Mouse (Mus musculus) embryo, embryonic 10 days (tissue): Measurements from ENCODE around the gene Aars.
"Not testable (repeated sequence)": the region's sequence is repeated elsewhere in the genome, so short reads cannot be mapped to it uniquely, and the experiment has no call there.

Source experiments
- DNase-seq: peaks from one replicate; pipeline ENCODE4 v3.0.0-alpha.2; 2015; ENCODE audit warnings: low spot score

Gene Aars

GRCm38 (mm10) chr8:111032916-111033315 is at the start of gene Aars:
Aars (plus strand) TSS chr8:111033144.
- DNase-seq = no peak

- DNase-seq = no peak
These were observed 44.9 kb upstream of the Aars start for GRCm38 (mm10) chr8:110987805-110988744.

GRCm38 (mm10) chr8:110990017-110990416 is 42.9 kb upstream of the Aars start:
- DNase-seq = no peak

- DNase-seq = no peak
These were observed 36.1 kb upstream of the Aars start for GRCm38 (mm10) chr8:110996641-110997430.

GRCm38 (mm10) chr8:110997547-110998531 is 35.1 kb upstream of the Aars start, which contains the start of gene Ddx19a:
Ddx19a (minus strand) TSS chr8:110997800.
- peak; percentile 93 for DNase-seq

GRCm38 (mm10) chr8:111010230-111010991 is 22.5 kb upstream of the Aars start:
- DNase-seq = not testable (repeated sequence)

GRCm38 (mm10) chr8:111026609-111027008 is 6.3 kb upstream of the Aars start:
- DNase-seq = not testable (repeated sequence)

- DNase-seq = peak; percentile 95
These were observed 5.5 kb upstream of the Aars start for GRCm38 (mm10) chr8:111027391-111027937.

GRCm38 (mm10) chr8:111029589-111029988 is 3.4 kb upstream of the Aars start:
- no peak for DNase-seq

GRCm38 (mm10) chr8:111030045-111030444 is 2.9 kb upstream of the Aars start:
- DNase-seq = no peak

GRCm38 (mm10) chr8:111031572-111031971 is 1.4 kb upstream of the Aars start, which contains the start of gene Ddx19b:
Ddx19b (minus strand) TSS chr8:111031751.
- no peak for DNase-seq

GRCm38 (mm10) chr8:111033482-111034215 is 705 bp downstream of the Aars start:
- peak; percentile 100 for DNase-seq

- peak; percentile 53 for DNase-seq
These were observed 1.3 kb downstream of the Aars start for GRCm38 (mm10) chr8:111034276-111034675.

GRCm38 (mm10) chr8:111036591-111036990 is 3.6 kb downstream of the Aars start:
- DNase-seq = no peak

GRCm38 (mm10) chr8:111042546-111042945 is 9.6 kb downstream of the Aars start:
- no peak for DNase-seq

- no peak for DNase-seq
These were observed 11.2 kb downstream of the Aars start for GRCm38 (mm10) chr8:111044003-111044734.

GRCm38 (mm10) chr8:111048694-111049093 is 15.8 kb downstream of the Aars start:
- no peak for DNase-seq

- DNase-seq = no peak
These were observed 16.2 kb downstream of the Aars start for GRCm38 (mm10) chr8:111049106-111049505.
